Mouse (Mus musculus) ES-E14 (cell line): ENCODE data around the gene Phldb1.

Source experiments
- HCFC1 ChIP-seq: IDR thresholded peaks from 2 replicates; pipeline ENCODE4 v1.6.1; 2012; ENCODE audit warnings: low read length, inconsistent platforms, borderline replicate concordance; ENCODE audit not compliant: insufficient read depth
- MAFK ChIP-seq: IDR thresholded peaks from 2 replicates; pipeline ENCODE4 v1.6.1; 2014; ENCODE audit warnings: mild to moderate bottlenecking, low read depth, low read length, inconsistent platforms; ENCODE audit not compliant: insufficient read depth
- ZNF384 ChIP-seq: IDR thresholded peaks from 2 replicates; pipeline ENCODE4 v1.6.1; 2012; ENCODE audit warnings: low read depth, low read length, inconsistent platforms

GRCm38 (mm10) chr9:44637551-44638169 lies 97.3 kb downstream of the Phldb1 start:
- TF ChIP-seq MAFK, result no peak
- TF ChIP-seq ZNF384, result no peak
- no peak for TF ChIP-seq HCFC1
